Mouse (Mus musculus) stomach, postnatal 0 days (tissue): ENCODE results near the gene 9230112D13Rik. TPM values are rescaled to one million over a fixed set of nuclear protein-coding genes. Genes with fewer than 3 reads are reported as not detected.

Experiments
- ATAC-seq: fragments of 200-750 bp; cut with Nextera tagmentation; 2 replicates; pipeline ENCODE4 v1.8.0; 2017; ENCODE audit not compliant: low FRiP score, low TSS enrichment
- DNase-seq: peaks from one replicate; pipeline ENCODE4 v3.0.0-alpha.2; 2016; ENCODE audit warnings: low spot score
- H3K27ac ChIP-seq: fragments of 300-500 bp; sonication (generic); replicated peaks from 2 replicates; pipeline ENCODE4 v1.5.1; 2014; ENCODE audit warnings: mild to moderate bottlenecking, control low read depth
- H3K27me3 ChIP-seq: fragments of 300-500 bp; sonication (generic); 2 replicates; pipeline ENCODE4 v1.6.1; 2014; ENCODE audit warnings: low read length; ENCODE audit not compliant: control insufficient read depth, insufficient read depth
- H3K36me3 ChIP-seq: fragments of 300-500 bp; sonication (generic); 2 replicates; pipeline ENCODE4 v1.6.1; 2014; ENCODE audit warnings: low read length, mixed read lengths; ENCODE audit not compliant: control insufficient read depth, insufficient read depth
- H3K4me1 ChIP-seq: fragments of 300-500 bp; sonication (generic); replicated peaks from 2 replicates; pipeline ENCODE4 v1.6.1; 2014; ENCODE audit warnings: antibody characterized with exemption; ENCODE audit not compliant: control insufficient read depth, insufficient read depth
- H3K4me2 ChIP-seq: fragments of 300-500 bp; sonication (generic); replicated peaks from 2 replicates; pipeline ENCODE4 v1.6.1; 2014; ENCODE audit warnings: low read depth, mild to moderate bottlenecking, control low read depth, moderate library complexity
- H3K4me3 ChIP-seq: fragments of 300-500 bp; sonication (generic); 2 replicates; pipeline ENCODE4 v1.5.1; 2014; ENCODE audit warnings: low read depth, low read length, control low read depth
- H3K9ac ChIP-seq: fragments of 300-500 bp; sonication (generic); 2 replicates; pipeline ENCODE4 v1.6.1; 2014; ENCODE audit warnings: mild to moderate bottlenecking, low read length, control low read depth, mixed read lengths
- H3K9me3 ChIP-seq: fragments of 300-500 bp; sonication (generic); 2 replicates; pipeline ENCODE4 v1.6.1; 2016; ENCODE audit warnings: low read length; ENCODE audit not compliant: control insufficient read depth
- CTCF ChIP-seq: IDR thresholded peaks from 2 replicates; pipeline ENCODE4 v1.5.1; 2016; ENCODE audit warnings: antibody characterized with exemption, low read depth, mild to moderate bottlenecking, moderate library complexity
- EP300 ChIP-seq: optimal IDR thresholded peaks from 2 replicates; pipeline ENCODE3; 2016; ENCODE audit warnings: antibody characterized with exemption
- WGBS: fragments of 180-500 bp; shearing (Covaris S2); extraction: QIAGEN DNeasy Blood & Tissue Kit; methylation state at CpG from one replicate; pipeline ENCODE4 v1.1.7; 2014; 5-methylcytosine and 5-hydroxymethylcytosine counted together
- polyA plus RNA-seq: library from polyadenylated mRNA; unstranded; fragments of >200 nt; fragmentation: Nextera tagmentation; extraction: Ambion mirVana; gene quantifications from 2 replicates; pipeline ENCODE4 v1.2.1, GENCODE M21; 2015

The 9230112D13Rik gene
- not detected in 2 replicates for polyA plus RNA-seq

DNA sequence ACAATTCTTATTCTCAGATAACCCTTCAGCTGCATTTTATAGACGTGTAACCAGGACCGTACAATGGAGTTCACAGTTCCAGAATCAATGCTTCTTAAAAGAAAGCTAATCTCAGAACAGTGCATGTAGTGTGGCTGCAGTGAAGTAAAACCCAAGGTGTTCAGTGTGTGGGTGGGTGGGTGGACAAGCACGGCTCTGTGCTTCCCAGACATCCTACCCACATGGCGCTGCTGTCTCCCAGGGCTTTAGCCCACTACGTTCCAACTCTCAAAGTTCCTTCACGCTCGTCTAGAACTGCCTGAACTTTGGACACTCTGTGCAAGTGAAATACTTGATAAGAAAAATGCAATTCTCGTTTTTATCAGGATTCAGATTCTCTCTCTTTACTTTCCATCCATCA, at the start of gene 9230112D13Rik:
TSS of gene 9230112D13Rik (minus strand) at position 101 of the 400 bp plus-strand sequence.
- no peaks in the 10 kb centered on the region for H3K36me3 ChIP-seq
- H3K9ac ChIP-seq: no peak within 1 kb of the TSS
- no peaks in the 10 kb centered on the region for H3K9me3 ChIP-seq
- no peaks in the 10 kb centered on the region for H3K27me3 ChIP-seq
- DNase-seq (no peak), ATAC-seq (no peak)
- H3K4me3 ChIP-seq: no peak within 1 kb of the TSS
- H3K27ac ChIP-seq: no peak within 1 kb of the TSS
- no peaks in the 10 kb centered on the region for H3K4me1 ChIP-seq
- no peak within 1 kb of the TSS for H3K4me2 ChIP-seq
- TF ChIP-seq CTCF: no peak
- TF ChIP-seq EP300: no peak
- 70% methylated on average over 8 of the region's 8 CpGs for WGBS

DNA sequence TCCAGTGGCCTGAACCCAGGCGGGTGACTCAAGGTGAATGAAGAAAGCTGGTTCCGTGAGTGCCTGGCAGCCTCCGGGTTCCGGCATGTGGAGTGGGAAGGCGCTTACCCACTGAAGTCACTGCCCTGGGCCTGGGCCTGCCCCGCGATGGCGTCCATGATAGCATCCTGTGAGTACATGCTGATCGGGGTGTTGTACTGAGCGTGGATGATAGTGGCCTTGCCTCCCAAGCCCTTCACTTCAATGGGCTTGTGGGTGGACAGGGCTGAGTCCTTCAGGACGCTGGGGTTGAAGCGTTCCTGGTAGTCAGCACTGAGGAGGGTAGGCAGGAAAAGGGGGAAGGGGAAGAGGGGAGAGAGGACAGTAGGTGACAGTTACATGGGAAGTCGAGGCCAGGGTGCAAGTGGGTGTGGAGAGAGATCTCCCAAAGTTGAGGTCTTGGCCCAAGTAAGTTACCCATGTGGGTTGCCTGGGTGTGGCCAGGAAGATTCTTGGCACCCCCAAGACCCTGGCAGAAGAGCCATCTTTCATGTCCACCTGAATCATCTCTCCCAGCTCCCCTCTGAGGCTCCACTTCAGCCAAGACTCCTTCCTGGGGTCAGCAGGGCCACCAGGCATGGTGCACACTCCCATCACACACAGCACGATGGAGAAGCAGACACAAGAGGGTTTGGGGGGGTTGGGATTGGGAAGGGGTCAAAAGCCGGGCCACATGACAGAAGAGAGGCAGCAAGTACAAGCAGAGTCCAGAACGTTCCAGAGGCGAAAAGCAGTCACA, 49.2 kb upstream of the 9230112D13Rik start:
- Histone ChIP-seq H3K4me2 (no peak overlapping the region), H3K9me3 (no peaks in the 10 kb centered on the region), H3K4me1 (no peaks in the 10 kb centered on the region), H3K4me3 (no peak overlapping the region), H3K36me3 (no peaks in the 10 kb centered on the region), H3K27ac (no peak overlapping the region), H3K27me3 (no peaks in the 10 kb centered on the region), H3K9ac (no peak overlapping the region)
- ATAC-seq (no peak), DNase-seq (no peak)
- TF ChIP-seq EP300: no peak
- no peak for TF ChIP-seq CTCF
- WGBS: 90% methylated on average over 17 of the region's 17 CpGs

DNA sequence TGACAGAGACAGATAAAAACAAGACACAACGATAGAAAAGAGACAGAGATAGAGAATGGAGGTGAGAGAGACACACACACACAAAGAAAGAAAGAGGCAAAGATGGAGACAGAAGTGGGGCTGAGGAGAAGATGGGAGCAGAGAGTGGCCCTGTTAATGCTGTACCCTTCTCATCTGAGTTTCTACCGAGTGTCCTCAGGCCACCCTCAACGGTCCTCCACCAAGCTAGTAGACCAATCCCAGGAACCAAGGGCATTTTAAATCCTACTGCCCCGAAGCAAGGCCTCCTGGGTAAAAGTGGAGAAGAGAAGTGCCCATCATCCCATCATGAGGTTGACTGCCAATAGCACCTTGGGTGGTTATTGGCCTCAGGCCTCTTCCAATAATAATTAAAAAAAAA, 48.3 kb upstream of the 9230112D13Rik start:
- Histone ChIP-seq H3K4me2 (no peak overlapping the region), H3K4me1 (0 out of 2 replicates have a peak, but pooled peaks cover 3% of the 10 kb centered on the region), H3K9me3 (no peaks in the 10 kb centered on the region), H3K36me3 (no peaks in the 10 kb centered on the region), H3K9ac (no peak overlapping the region), H3K27me3 (no peaks in the 10 kb centered on the region), H3K27ac (no peak overlapping the region), H3K4me3 (no peak overlapping the region)
- ATAC-seq: no peak
- WGBS: 77% methylated on average over 4 of the region's 4 CpGs
- TF ChIP-seq CTCF: no peak
- TF ChIP-seq EP300: no peak
- no peak for DNase-seq

DNA sequence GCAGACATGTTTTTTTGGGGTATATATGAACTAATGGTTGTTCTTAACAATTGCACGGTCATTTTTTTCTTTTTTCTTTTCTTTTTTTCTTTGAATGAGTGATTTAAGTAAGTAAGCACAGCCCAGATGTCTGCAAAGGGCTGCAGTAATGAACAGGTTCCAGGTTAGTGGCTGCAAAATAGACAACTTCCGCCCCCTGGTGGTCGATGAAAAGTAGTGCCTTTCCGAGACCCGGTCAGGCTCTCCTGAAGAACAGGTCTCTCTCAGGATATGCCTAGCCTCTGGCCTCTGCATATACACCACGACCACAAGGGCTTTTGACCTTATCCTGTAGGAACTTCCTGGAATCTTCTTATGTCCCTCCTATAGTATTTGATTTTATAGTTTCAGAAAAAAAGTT, 47.7 kb upstream of the 9230112D13Rik start:
- Histone ChIP-seq H3K36me3 (no peaks in the 10 kb centered on the region), H3K4me2 (peak overlapping the region; percentile 56), H3K27ac (no peak overlapping the region), H3K27me3 (no peaks in the 10 kb centered on the region), H3K9ac (no peak overlapping the region), H3K9me3 (no peaks in the 10 kb centered on the region), H3K4me1 (0 out of 2 replicates have a peak, but pooled peaks cover 3% of the 10 kb centered on the region), H3K4me3 (peak overlapping the region; percentile 26; the same call in 1 of the 2 replicates)
- ATAC-seq (peak; percentile 68), DNase-seq (peak; percentile 87)
- TF ChIP-seq CTCF (peak; percentile 89), EP300 (no peak)
- under 1% methylated on average over 6 of the region's 6 CpGs for WGBS

DNA sequence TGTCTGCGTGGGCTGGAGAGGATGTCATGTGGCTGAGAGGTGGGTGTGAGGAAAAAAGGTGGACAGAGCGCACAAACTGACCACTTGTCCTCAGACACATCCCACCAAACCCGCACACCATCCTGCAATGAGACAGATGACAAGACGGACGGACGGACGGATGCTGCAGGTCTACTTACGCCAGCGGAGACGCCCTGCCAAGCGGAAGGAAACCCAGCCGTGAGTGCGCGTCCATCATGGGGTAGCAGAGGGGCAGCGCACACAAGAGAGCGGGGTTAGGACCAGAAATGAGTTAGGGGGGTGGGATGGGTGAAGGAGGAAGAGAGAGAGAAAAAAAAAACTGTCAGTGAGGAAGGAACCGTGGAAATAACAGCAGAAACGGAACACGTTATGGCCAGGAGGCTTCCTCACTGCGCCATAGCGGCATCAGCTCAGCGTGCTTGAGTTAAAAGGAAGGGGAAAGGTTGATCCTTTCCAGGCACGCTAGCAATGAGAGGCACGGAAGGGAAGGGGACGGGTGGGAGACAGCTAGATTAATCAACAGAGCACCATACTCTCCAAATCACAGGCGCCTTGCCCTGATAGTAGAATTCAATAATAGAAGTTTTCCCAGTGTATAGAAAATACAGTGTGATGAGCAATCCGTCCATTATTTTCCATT, 47.1 kb upstream of the 9230112D13Rik start:
- Histone ChIP-seq H3K27ac (no peak overlapping the region), H3K27me3 (no peaks in the 10 kb centered on the region), H3K9me3 (no peaks in the 10 kb centered on the region), H3K4me1 (0 out of 2 replicates have a peak, but pooled peaks cover 3% of the 10 kb centered on the region), H3K4me2 (peak overlapping the region; percentile 56), H3K36me3 (no peaks in the 10 kb centered on the region), H3K4me3 (peak overlapping the region; percentile 26), H3K9ac (peak overlapping the region; percentile 41; the same call in 1 of the 2 replicates)
- DNase-seq (no peak), ATAC-seq (no peak)
- WGBS: 32% methylated on average over 27 of the region's 27 CpGs
- TF ChIP-seq EP300 (no peak), CTCF (no peak)

DNA sequence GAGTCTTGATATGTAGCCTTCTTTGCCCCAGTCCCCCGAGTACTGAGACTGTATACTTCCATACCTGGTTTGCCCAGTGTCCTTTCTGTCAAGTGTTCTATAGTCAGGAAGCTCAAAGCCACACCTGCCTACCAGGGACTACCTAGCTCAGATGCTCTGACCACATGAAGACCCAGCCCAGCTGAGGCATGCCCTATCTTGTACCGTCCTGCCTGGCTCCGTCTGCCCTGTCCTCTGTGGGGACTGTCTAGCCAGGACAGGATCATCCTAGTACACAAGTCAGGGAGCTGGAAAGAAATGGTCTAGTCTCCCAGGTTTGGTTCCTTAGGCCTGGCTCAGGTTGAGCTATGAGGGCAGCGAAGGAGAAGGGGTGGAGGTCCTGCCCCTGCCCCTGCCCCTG, 46.0 kb upstream of the 9230112D13Rik start:
- Histone ChIP-seq H3K4me1 (0 out of 2 replicates have a peak, but pooled peaks cover 3% of the 10 kb centered on the region), H3K27ac (no peak overlapping the region)
- no peak for DNase-seq

More for the DNA sequence above, 46.0 kb upstream of the 9230112D13Rik start:
- 73% methylated on average over 4 of the region's 4 CpGs for WGBS
- Histone ChIP-seq H3K4me3 (no peak overlapping the region), H3K9ac (no peak overlapping the region), H3K36me3 (no peaks in the 10 kb centered on the region), H3K9me3 (no peaks in the 10 kb centered on the region), H3K4me2 (no peak overlapping the region), H3K27me3 (no peaks in the 10 kb centered on the region)
- ATAC-seq: no peak
- TF ChIP-seq EP300: no peak
- no peak for TF ChIP-seq CTCF
